Mouse (Mus musculus) lung, embryonic 14.5 days (tissue): Measurements from ENCODE around the gene Gm49416. TPM values are rescaled to one million over a fixed set of nuclear protein-coding genes. Genes with fewer than 3 reads are reported as not detected.

Experiments
- ATAC-seq: fragments of 200-750 bp; cut with Nextera tagmentation; 2 replicates; pipeline ENCODE4 v1.8.0; 2017; ENCODE audit warnings: mild to moderate bottlenecking, moderate TSS enrichment, moderate library complexity; ENCODE audit not compliant: insufficient read depth
- DNase-seq: peaks from one replicate; pipeline ENCODE4 v3.0.0-alpha.2; 2015
- H3K27ac ChIP-seq: fragments of 300-500 bp; sonication (generic); 2 replicates; pipeline ENCODE4 v1.5.1; 2014; ENCODE audit warnings: low read depth, mild to moderate bottlenecking, moderate library complexity
- H3K27me3 ChIP-seq: fragments of 300-500 bp; sonication (generic); 2 replicates; pipeline ENCODE4 v1.6.1; 2014; ENCODE audit warnings: low read length, control low read depth; ENCODE audit not compliant: insufficient read depth
- H3K36me3 ChIP-seq: fragments of 300-500 bp; sonication (generic); 2 replicates; pipeline ENCODE4 v1.6.1; 2014; ENCODE audit warnings: control low read depth; ENCODE audit not compliant: insufficient read depth
- H3K4me1 ChIP-seq: fragments of 300-500 bp; sonication (generic); 2 replicates; pipeline ENCODE4 v1.6.1; 2014; ENCODE audit warnings: antibody characterized with exemption, control low read depth; ENCODE audit not compliant: insufficient read depth
- H3K4me2 ChIP-seq: fragments of 300-500 bp; sonication (generic); 2 replicates; pipeline ENCODE4 v1.6.1; 2014; ENCODE audit warnings: mild to moderate bottlenecking
- H3K4me3 ChIP-seq: fragments of 300-500 bp; sonication (generic); 2 replicates; pipeline ENCODE4 v1.5.1; 2014; ENCODE audit warnings: low read depth, low read length
- H3K9ac ChIP-seq: fragments of 300-500 bp; sonication (generic); 2 replicates; pipeline ENCODE4 v1.6.1; 2014
- H3K9me3 ChIP-seq: fragments of 300-500 bp; sonication (generic); 2 replicates; pipeline ENCODE4 v1.6.1; 2016; ENCODE audit warnings: low read depth, low read length, control low read depth
- CTCF ChIP-seq: IDR thresholded peaks from 2 replicates; pipeline ENCODE4 v1.5.1; 2016; ENCODE audit warnings: antibody characterized with exemption, low read depth
- WGBS: fragments of 180-500 bp; shearing (Covaris S2); extraction: QIAGEN DNeasy Blood & Tissue Kit; methylation state at CpG from one replicate; pipeline ENCODE4 v1.1.7; 2014; 5-methylcytosine and 5-hydroxymethylcytosine counted together
- polyA plus RNA-seq: library from polyadenylated mRNA; unstranded; fragments of >200 nt; fragmentation: Nextera tagmentation; extraction: Ambion mirVana; gene quantifications from 2 replicates; pipeline ENCODE4 v1.2.1, GENCODE M21; 2014

Gm49416 gene
- polyA plus RNA-seq, 1 experiment from 2014 or later = 0.37 TPM

GRCm38 (mm10) chr19:8848356-8848755, 40.4 kb upstream of the Gm49416 start:
- no peak overlapping the region for H3K9ac ChIP-seq
- peaks cover 25% of the 10 kb centered on the region; the same call in 1 of the 2 replicates for H3K36me3 ChIP-seq
- TF ChIP-seq CTCF = no peak
- no peak overlapping the region for H3K4me3 ChIP-seq
- H3K27me3 ChIP-seq = no peaks in the 10 kb centered on the region
- 67% methylated on average over 5 of the region's 5 CpGs for WGBS
- 0 out of 2 replicates have a peak, but pooled peaks cover 7% of the 10 kb centered on the region for H3K4me1 ChIP-seq
- H3K9me3 ChIP-seq = no peaks in the 10 kb centered on the region
- no peak overlapping the region for H3K27ac ChIP-seq
- no peak for DNase-seq
- H3K4me2 ChIP-seq = no peak overlapping the region
- ATAC-seq = no peak

GRCm38 (mm10) chr19:8850402-8850901, 38.3 kb upstream of the Gm49416 start, which contains the start of gene Lrrn4cl:
Gene Lrrn4cl, plus strand, starts transcription at chr19:8850768.
- DNase-seq (peak; percentile 74), ATAC-seq (peak; percentile 87)
- Histone ChIP-seq H3K27ac (peak within 1 kb of the TSS; percentile 27; the same call in 1 of the 2 replicates), H3K36me3 (peaks cover 24% of the 10 kb centered on the region; the same call in 1 of the 2 replicates), H3K4me3 (no peak within 1 kb of the TSS), H3K27me3 (no peaks in the 10 kb centered on the region), H3K4me1 (0 out of 2 replicates have a peak, but pooled peaks cover 7% of the 10 kb centered on the region), H3K9ac (peak within 1 kb of the TSS; percentile 20; the same call in 1 of the 2 replicates), H3K4me2 (peak within 1 kb of the TSS; percentile 27; the same call in 1 of the 2 replicates), H3K9me3 (no peaks in the 10 kb centered on the region)
- no peak for TF ChIP-seq CTCF
- 16% methylated on average over 7 of the region's 7 CpGs for WGBS

- no peak for DNase-seq
- peak; percentile 23; the same call in 1 of the 2 replicates for TF ChIP-seq CTCF
- no peak for ATAC-seq
- Histone ChIP-seq H3K9me3 (no peaks in the 10 kb centered on the region), H3K4me1 (0 out of 2 replicates have a peak, but pooled peaks cover 7% of the 10 kb centered on the region), H3K4me3 (no peak overlapping the region), H3K9ac (no peak overlapping the region), H3K27ac (no peak overlapping the region), H3K36me3 (peaks cover 12% of the 10 kb centered on the region; the same call in 1 of the 2 replicates), H3K27me3 (no peaks in the 10 kb centered on the region), H3K4me2 (no peak overlapping the region)
- WGBS = 37% methylated on average over 7 of the region's 7 CpGs
These were observed 37.1 kb upstream of the Gm49416 start for GRCm38 (mm10) chr19:8851639-8852038.

GRCm38 (mm10) chr19:8852236-8852928, 36.3 kb upstream of the Gm49416 start:
- H3K27me3 ChIP-seq = no peaks in the 10 kb centered on the region
- no peak overlapping the region for H3K27ac ChIP-seq
- 0 out of 2 replicates have a peak, but pooled peaks cover 7% of the 10 kb centered on the region for H3K4me1 ChIP-seq
- H3K36me3 ChIP-seq = peaks cover 5% of the 10 kb centered on the region; the same call in 1 of the 2 replicates
- 47% methylated on average over 10 of the region's 10 CpGs for WGBS
- ATAC-seq (no peak), DNase-seq (no peak)
- no peak overlapping the region for H3K9ac ChIP-seq
- no peak overlapping the region for H3K4me2 ChIP-seq
- no peak overlapping the region for H3K4me3 ChIP-seq
- TF ChIP-seq CTCF = no peak
- no peaks in the 10 kb centered on the region for H3K9me3 ChIP-seq

- WGBS = 80% methylated on average over 3 of the region's 3 CpGs
- no peaks in the 10 kb centered on the region for H3K27me3 ChIP-seq
- H3K4me3 ChIP-seq = no peak overlapping the region
- no peak overlapping the region for H3K4me2 ChIP-seq
- no peak overlapping the region for H3K9ac ChIP-seq
- ATAC-seq (no peak), DNase-seq (no peak)
- no peaks in the 10 kb centered on the region for H3K36me3 ChIP-seq
- no peak for TF ChIP-seq CTCF
- H3K27ac ChIP-seq = no peak overlapping the region
- H3K4me1 ChIP-seq = 0 out of 2 replicates have a peak, but pooled peaks cover 7% of the 10 kb centered on the region
- H3K9me3 ChIP-seq = no peaks in the 10 kb centered on the region
These were observed 35.6 kb upstream of the Gm49416 start for GRCm38 (mm10) chr19:8853117-8853516.

- no peak overlapping the region for H3K4me3 ChIP-seq
- no peak overlapping the region for H3K9ac ChIP-seq
- ATAC-seq (no peak), DNase-seq (peak; percentile 77)
- TF ChIP-seq CTCF = peak; percentile 68
- no peaks in the 10 kb centered on the region for H3K36me3 ChIP-seq
- H3K27ac ChIP-seq = no peak overlapping the region
- H3K9me3 ChIP-seq = no peaks in the 10 kb centered on the region
- H3K4me2 ChIP-seq = no peak overlapping the region
- WGBS = 36% methylated on average over 4 of the region's 4 CpGs
- H3K27me3 ChIP-seq = no peaks in the 10 kb centered on the region
- no peaks in the 10 kb centered on the region for H3K4me1 ChIP-seq
These were observed 31.0 kb upstream of the Gm49416 start for GRCm38 (mm10) chr19:8857689-8858088.

GRCm38 (mm10) chr19:8859018-8859417, 29.7 kb upstream of the Gm49416 start:
- no peak overlapping the region for H3K9ac ChIP-seq
- no peaks in the 10 kb centered on the region for H3K4me1 ChIP-seq
- peak; percentile 59; the same call in 1 of the 2 replicates for TF ChIP-seq CTCF
- DNase-seq (peak; percentile 69), ATAC-seq (no peak)
- no peak overlapping the region for H3K4me2 ChIP-seq
- no peaks in the 10 kb centered on the region for H3K27me3 ChIP-seq
- H3K36me3 ChIP-seq = no peaks in the 10 kb centered on the region
- H3K4me3 ChIP-seq = no peak overlapping the region
- 17% methylated on average over 1 of the region's 1 CpGs for WGBS
- H3K27ac ChIP-seq = no peak overlapping the region
- H3K9me3 ChIP-seq = no peaks in the 10 kb centered on the region
